Mouse (Mus musculus) ES-Bruce4 (cell line): ENCODE data around the gene Tmem25.

Experiments
- CTCF ChIP-seq: IDR thresholded peaks from one replicate; pipeline ENCODE4 v1.8.1; 2011; ENCODE audit warnings: low read depth, low read length
- POLR2A ChIP-seq: IDR thresholded peaks from one replicate; pipeline ENCODE4 v1.8.1; 2011; ENCODE audit warnings: low read length; ENCODE audit not compliant: insufficient read depth

DNA sequence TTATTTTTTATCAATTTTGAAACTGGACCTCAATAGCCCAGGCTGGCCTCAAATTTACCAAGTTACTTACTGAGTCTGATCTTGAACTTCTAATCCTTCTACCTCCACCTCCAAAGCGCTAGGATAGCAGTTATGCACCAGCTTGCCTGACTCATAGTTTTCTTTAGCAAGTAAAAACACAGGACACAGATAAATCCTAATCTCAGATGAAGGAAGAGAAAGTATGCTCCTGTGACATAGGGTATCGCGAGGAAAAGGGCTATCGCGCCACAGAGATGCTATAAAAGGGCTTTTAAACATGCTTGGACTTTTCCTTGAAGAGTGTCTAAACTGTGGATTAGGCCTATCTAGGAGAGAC lies 26.7 kb downstream of the Tmem25 start:
- TF ChIP-seq CTCF = no peak
- TF ChIP-seq POLR2A = no peak
